Mouse (Mus musculus): ENCODE results near the gene Rest. TPM values are rescaled to one million over a fixed set of nuclear protein-coding genes. Genes with fewer than 3 reads are reported as not detected.

Gene Rest
- total RNA-seq, 2 experiments from 2014 or later, result 7.1 to 8.4 TPM

DNA sequence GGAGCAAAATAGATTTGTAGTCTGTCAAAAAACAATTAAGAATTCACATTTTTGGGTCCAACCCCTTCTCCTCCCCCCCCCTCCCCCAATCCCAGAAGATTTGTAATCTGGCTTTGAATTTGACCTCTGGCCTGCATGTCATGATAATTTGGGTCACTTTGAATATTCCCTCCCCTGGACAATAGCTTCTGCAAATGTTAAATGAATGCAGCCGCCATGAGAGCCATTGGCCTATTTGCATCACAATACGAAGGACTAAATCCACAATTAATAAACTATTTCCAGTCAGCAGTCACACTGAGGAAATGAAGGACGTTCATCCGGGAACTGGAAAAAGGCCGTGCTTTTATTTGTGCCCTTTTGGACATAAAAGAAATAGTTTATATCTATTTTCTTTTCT, 3.2 kb upstream of the Rest start:
- intact Hi-C loops (cut with DNase I), result no loop called here
- DNase-seq, result no peak

GRCm38 (mm10) chr5:77265671-77266065, 377 bp downstream of the Rest start:
- peak; percentile 62 to 64 for DNase-seq
- intact Hi-C loops (cut with DNase I), result loop anchor here (5.0 kb wide), 1 partner anchor 42 kb away; no protein-coding TSS in a partner anchor

- DNase-seq, result peak; percentile 18 to 47
- intact Hi-C loops (cut with DNase I), result loop anchor here (5.0 kb wide), 1 partner anchor 41 kb away; no protein-coding TSS in a partner anchor
These were observed 985 bp downstream of the Rest start for GRCm38 (mm10) chr5:77266066-77266885.

GRCm38 (mm10) chr5:77266886-77267401, 1.7 kb downstream of the Rest start:
- DNase-seq, result no peak
- intact Hi-C loops (cut with DNase I), result loop anchor here (5.0 kb wide), 1 partner anchor 40 kb away; no protein-coding TSS in a partner anchor

GRCm38 (mm10) chr5:77267441-77267840, 2.1 kb downstream of the Rest start:
- DNase-seq, result no peak
- intact Hi-C loops (cut with DNase I), result loop anchor here (5.0 kb wide), 1 partner anchor 40 kb away; no protein-coding TSS in a partner anchor

GRCm38 (mm10) chr5:77267957-77268624, 2.8 kb downstream of the Rest start:
- DNase-seq, result no peak
- intact Hi-C loops (cut with DNase I), result loop anchor here (5.0 kb wide), 1 partner anchor 39 kb away; no protein-coding TSS in a partner anchor

- no peak for DNase-seq
- intact Hi-C loops (cut with DNase I), result loop anchor here (5.0 kb wide), 1 partner anchor 38 kb away; no protein-coding TSS in a partner anchor
These were observed 4.1 kb downstream of the Rest start for GRCm38 (mm10) chr5:77269399-77269798.

DNA sequence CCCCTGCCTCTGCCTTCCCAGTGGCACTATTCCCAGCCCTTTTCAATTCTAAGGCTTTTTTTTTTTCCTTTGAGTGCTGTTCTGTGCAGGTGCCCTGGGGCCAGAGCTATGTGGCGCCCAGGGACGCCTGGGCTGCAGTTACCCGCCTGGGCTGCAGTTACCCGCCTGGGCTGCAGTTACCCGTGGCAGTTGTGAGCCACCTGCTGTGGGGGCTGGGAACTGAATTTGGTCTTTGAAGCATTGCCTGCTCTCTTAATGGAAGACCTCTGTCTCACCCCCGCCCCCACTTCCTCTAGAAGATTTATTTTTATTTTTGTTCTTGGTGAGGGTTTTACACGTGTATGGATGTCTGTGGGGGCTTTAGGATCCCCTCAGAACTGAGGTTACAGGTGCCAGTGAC, 7.9 kb downstream of the Rest start:
- DNase-seq, result no peak
- intact Hi-C loops (cut with DNase I), result no loop called here

DNA sequence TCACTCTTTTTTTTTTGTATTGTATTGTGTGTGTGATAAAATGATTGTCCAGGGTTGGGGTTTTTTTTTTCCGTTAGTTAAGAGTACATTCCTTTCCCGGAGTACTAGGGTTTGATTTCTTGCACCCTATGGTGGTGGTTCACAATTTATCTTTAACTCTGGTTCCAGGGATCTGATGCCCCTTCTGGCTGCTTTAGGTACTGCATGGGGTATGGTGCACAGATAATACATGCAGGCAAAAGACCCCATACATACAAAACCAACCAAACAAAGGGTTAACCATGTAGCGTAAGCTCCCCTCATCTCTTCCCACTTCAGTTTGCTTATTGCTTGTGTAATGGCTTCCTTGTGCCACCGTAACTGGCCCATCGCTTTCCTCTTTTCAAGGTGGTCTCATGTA, 10.7 kb downstream of the Rest start:
- no peak for DNase-seq
- intact Hi-C loops (cut with DNase I), result no loop called here

- no peak for DNase-seq
- intact Hi-C loops (cut with DNase I), result no loop called here
These were observed 11.9 kb downstream of the Rest start for GRCm38 (mm10) chr5:77277204-77277603.

DNA sequence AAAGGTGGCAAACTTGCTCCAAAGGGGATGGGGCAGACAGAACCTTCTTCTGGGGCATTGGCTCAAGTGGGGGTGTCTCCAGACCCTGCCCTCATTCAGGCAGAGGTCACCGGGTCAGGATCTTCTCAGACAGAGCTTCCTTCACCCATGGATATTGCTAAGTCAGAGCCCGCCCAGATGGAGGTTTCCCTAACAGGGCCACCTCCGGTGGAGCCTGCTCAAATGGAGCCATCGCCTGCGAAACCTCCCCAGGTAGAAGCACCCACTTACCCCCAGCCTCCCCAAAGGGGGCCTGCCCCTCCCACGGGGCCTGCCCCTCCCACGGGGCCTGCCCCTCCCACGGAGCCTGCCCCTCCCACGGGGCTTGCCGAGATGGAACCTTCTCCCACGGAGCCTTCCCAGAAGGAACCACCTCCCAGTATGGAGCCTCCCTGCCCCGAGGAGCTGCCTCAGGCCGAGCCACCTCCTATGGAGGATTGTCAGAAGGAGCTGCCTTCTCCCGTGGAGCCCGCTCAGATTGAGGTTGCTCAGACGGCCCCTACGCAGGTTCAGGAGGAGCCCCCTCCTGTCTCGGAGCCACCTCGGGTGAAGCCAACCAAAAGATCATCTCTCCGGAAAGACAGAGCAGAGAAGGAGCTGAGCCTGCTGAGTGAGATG, 16.4 kb downstream of the Rest start:
- intact Hi-C loops (cut with DNase I), result no loop called here

DNA sequence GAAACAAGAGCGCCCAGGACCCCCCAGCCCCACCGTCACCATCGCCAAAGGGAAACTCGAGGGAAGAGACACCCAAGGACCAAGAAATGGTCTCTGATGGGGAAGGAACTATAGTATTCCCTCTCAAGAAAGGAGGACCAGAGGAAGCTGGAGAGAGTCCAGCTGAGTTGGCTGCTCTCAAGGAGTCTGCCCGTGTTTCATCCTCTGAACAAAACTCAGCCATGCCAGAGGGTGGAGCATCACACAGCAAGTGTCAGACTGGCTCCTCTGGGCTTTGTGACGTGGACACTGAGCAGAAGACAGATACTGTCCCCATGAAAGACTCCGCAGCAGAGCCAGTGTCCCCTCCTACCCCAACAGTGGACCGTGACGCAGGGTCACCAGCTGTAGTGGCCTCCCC, 17.0 kb downstream of the Rest start:
- intact Hi-C loops (cut with DNase I), result no loop called here
- DNase-seq, result no peak

More for the DNA sequence above, 16.4 kb downstream of the Rest start:
- DNase-seq, result no peak

GRCm38 (mm10) chr5:77285685-77286084, 20.4 kb downstream of the Rest start:
- no peak for DNase-seq
- intact Hi-C loops (cut with DNase I), result no loop called here

DNA sequence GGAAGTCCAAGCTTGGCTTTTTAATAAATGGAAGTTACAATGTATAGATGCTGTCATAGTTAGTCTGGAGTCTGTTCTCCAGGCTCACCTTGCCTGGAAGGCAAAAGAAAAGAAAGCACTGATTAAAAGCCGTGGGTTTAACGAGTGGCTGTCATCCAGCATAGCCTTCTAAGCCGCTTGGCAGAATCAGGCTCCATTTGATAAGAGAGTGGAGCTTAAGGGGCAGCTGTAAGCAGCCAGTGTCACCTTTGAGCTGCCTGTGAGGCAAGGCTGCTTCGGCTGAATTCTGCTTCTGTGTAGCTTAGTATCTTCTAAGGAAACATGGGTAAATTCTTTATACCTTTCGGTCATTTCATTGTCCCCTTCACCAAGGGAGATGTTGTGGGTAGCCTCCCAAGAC, 21.6 kb downstream of the Rest start:
- intact Hi-C loops (cut with DNase I), result no loop called here
- no peak for DNase-seq

DNA sequence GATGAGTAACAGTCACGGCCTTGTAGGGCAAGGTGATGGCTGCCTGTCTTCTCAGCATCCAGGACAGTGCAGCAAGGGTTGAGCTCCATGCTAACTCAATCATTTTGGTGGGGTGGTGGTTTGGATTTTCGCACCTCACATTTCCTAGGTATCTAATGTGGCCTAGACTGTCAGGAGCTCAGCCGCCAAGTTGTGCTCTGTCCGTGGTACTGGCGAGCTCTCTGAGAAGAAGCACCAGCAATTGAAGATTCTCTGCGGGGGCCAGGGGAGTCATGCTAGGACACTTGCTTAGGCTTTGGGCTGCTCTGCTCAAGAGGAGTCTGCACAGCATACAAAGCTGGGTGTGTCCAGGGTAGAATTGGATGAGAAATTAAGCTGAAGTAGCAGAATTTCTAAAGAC, 22.6 kb downstream of the Rest start:
- DNase-seq, result no peak
- intact Hi-C loops (cut with DNase I), result no loop called here

DNA sequence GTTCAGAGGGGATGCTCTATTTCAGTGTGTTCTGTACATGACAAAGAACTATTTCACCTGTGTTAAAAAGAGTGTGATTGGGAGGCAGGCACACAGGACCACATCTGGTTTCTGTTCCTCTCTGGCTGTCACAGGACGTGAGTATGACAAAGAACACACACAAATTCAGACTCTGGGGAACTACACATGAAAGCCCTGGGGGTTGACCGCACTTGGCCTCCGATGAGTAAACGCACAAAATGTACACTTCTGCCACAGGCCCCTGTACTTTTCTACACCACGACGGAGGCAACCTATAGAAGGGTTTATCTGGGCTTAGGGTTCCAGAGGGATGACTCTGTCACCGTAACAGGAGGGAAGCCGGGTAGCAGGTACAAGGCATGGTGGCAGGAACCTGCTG, 24.4 kb downstream of the Rest start:
- intact Hi-C loops (cut with DNase I), result no loop called here

DNA sequence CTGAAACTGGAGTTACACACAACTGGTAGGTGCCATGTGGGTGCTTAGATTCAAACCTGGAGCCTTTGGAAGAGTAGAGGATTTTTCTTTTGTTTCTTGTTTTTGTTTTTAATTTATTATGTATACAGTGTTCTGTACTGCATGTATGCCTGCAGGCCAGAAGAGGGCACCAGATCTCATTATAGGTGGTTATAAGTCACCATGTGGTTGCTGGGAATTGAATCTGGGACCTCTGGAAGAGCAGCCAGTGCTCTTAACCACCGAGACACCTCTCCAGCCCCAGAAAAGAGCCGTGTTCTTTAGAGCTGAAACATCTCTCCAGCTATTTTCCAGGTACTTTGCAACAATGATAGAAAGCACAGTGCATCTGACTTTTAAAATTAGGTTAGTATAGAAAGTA, 25.3 kb downstream of the Rest start:
- no peak for DNase-seq
- intact Hi-C loops (cut with DNase I), result no loop called here

More for the DNA sequence above, 24.4 kb downstream of the Rest start:
- no peak for DNase-seq

DNA sequence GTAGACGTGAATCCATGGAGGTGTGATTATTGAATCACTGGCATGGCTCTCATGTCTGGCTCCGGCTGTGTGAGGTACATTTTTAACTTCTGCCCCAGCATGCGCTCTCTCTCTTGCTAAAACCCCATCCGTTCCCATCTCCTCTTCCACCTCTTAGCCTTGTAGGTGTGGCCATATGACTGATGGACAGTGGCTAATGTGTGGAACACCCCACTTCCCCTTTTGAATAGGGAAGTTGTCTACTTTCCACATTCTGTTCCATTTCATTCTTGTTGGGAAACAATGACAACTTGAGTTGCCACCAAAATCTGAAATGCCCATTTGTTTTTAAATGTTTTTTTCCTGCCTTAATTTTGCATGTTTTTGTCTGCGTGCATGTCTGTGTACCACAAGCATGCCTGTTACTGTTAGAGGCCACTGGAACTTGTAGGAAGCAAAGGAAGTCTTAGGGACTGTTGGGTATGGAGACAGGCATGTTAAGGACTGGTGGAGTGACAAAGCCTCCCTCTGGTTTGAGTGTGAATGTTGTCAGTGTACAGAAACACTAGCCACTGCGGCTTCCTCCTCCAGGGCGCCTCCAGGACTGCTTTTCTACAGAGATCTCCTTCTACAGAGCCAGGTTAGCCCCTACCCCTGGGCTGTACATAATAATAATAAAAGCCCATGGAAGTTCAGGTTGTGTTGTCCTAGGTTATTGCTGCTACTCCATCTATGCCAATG, 27.7 kb downstream of the Rest start:
- intact Hi-C loops (cut with DNase I), result no loop called here
- no peak for DNase-seq

- no peak for DNase-seq
- intact Hi-C loops (cut with DNase I), result loop anchor here (2.0 kb wide), 1 partner anchor 21 kb away; no protein-coding TSS in a partner anchor
These were observed 34.2 kb downstream of the Rest start for GRCm38 (mm10) chr5:77299486-77299885.

- no peak for DNase-seq
- intact Hi-C loops (cut with DNase I), result no loop called here
These were observed 36.1 kb downstream of the Rest start for GRCm38 (mm10) chr5:77301296-77301903.
